Mouse (Mus musculus) heart, embryonic 15.5 days (tissue): ENCODE results near the gene Zswim1. TPM values are rescaled to one million over a fixed set of nuclear protein-coding genes. Genes with fewer than 3 reads are reported as not detected.
"Not testable (repeated sequence)": the region's sequence is repeated elsewhere in the genome, so short reads cannot be mapped to it uniquely, and the experiment has no call there.

Source experiments
- ATAC-seq: fragments of 200-750 bp; cut with Nextera tagmentation; replicated peaks from 2 replicates; pipeline ENCODE4 v1.8.0; 2017; ENCODE audit warnings: low read depth, moderate TSS enrichment; ENCODE audit not compliant: insufficient number of reproducible peaks, insufficient read depth, low FRiP score
- H3K27ac ChIP-seq: fragments of 300-500 bp; sonication (generic); 2 replicates; pipeline ENCODE4 v1.5.1; 2015; ENCODE audit warnings: mild to moderate bottlenecking, inconsistent platforms
- H3K27me3 ChIP-seq: fragments of 300-500 bp; sonication (generic); 2 replicates; pipeline ENCODE4 v1.6.1; 2015; ENCODE audit warnings: inconsistent platforms
- H3K36me3 ChIP-seq: fragments of 300-500 bp; sonication (generic); 2 replicates; pipeline ENCODE4 v1.6.1; 2015; ENCODE audit warnings: mild to moderate bottlenecking, inconsistent platforms
- H3K4me1 ChIP-seq: fragments of 300-500 bp; sonication (generic); replicated peaks from 2 replicates; pipeline ENCODE4 v1.6.1; 2015; ENCODE audit warnings: inconsistent platforms
- H3K4me2 ChIP-seq: fragments of 300-500 bp; sonication (generic); 2 replicates; pipeline ENCODE4 v1.6.1; 2015; ENCODE audit warnings: inconsistent platforms, mild to moderate bottlenecking, moderate library complexity
- H3K4me3 ChIP-seq: fragments of 300-500 bp; sonication (generic); 2 replicates; pipeline ENCODE4 v1.5.1; 2015; ENCODE audit warnings: mild to moderate bottlenecking, inconsistent platforms
- H3K9ac ChIP-seq: fragments of 300-500 bp; sonication (generic); 2 replicates; pipeline ENCODE4 v1.6.1; 2015; ENCODE audit warnings: mild to moderate bottlenecking, inconsistent platforms
- H3K9me3 ChIP-seq: fragments of 300-500 bp; sonication (generic); replicated peaks from 2 replicates; pipeline ENCODE4 v1.6.1; 2016; ENCODE audit warnings: inconsistent platforms
- WGBS: fragments of 180-500 bp; shearing (Covaris S2); methylation state at CpG from one replicate; pipeline ENCODE4 v1.1.7; 2015; ENCODE audit warnings: mixed read lengths; 5-methylcytosine and 5-hydroxymethylcytosine counted together
- polyA plus RNA-seq: library from polyadenylated mRNA; unstranded; fragments of >200 nt; fragmentation: Nextera tagmentation; extraction: Ambion mirVana; gene quantifications from 2 replicates; pipeline ENCODE4 v1.2.1, GENCODE M21; 2015

The Zswim1 gene
- polyA plus RNA-seq, 1 experiment from 2014 or later = 8.1 TPM

DNA sequence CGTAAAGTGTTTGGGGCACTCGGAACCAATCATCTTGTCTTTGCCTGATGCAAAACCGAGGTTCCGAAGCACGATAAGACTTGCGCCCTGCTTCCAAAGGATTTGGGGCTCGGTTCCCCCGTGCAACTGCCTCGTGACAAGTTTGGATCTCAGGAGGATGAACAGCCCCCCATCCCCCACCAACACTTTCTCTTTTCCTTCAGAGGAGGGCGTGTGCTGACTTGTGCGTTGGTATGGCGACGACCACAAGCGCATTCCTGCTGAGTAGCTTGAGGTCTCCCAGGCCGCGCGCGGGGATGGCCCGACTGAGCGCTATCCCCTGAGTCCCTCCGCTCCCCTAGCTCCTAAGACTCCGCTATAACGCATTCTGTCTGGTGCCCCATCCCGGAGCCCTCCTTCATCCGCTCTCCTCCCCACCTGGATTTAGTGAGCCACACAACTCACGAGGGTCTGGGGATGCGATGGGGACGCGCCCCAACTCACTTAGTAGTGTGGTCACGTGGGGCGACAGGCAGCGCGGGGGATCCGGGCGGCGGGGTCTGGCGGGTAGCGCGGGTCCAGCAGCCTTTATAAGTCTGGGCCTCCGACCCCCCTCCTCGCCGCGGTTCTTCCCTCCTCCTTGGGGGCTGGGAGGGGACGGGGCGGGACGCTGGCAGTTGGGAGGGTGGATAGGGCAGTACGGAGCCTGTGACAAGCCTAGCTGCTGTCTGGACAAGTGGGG, 34.8 kb downstream of the Zswim1 start, which contains the start of gene Pltp:
Gene Pltp, minus strand, starts transcription at position 611 of the 721 bp plus-strand sequence.
- Histone ChIP-seq H3K9me3 (no peaks in the 10 kb centered on the region), H3K4me2 (peak within 1 kb of the TSS; percentile 96), H3K9ac (peak within 1 kb of the TSS; percentile 46), H3K4me1 (peaks cover 40% of the 10 kb centered on the region), H3K27ac (peak within 1 kb of the TSS; percentile 10; the same call in 1 of the 2 replicates), H3K36me3 (no peaks in the 10 kb centered on the region), H3K4me3 (peak within 1 kb of the TSS; percentile 58), H3K27me3 (peaks cover 59% of the 10 kb centered on the region)
- ATAC-seq = peak; percentile 37; the same call in 1 of the 2 replicates
- under 1% methylated on average over 47 of the region's 47 CpGs for WGBS

DNA sequence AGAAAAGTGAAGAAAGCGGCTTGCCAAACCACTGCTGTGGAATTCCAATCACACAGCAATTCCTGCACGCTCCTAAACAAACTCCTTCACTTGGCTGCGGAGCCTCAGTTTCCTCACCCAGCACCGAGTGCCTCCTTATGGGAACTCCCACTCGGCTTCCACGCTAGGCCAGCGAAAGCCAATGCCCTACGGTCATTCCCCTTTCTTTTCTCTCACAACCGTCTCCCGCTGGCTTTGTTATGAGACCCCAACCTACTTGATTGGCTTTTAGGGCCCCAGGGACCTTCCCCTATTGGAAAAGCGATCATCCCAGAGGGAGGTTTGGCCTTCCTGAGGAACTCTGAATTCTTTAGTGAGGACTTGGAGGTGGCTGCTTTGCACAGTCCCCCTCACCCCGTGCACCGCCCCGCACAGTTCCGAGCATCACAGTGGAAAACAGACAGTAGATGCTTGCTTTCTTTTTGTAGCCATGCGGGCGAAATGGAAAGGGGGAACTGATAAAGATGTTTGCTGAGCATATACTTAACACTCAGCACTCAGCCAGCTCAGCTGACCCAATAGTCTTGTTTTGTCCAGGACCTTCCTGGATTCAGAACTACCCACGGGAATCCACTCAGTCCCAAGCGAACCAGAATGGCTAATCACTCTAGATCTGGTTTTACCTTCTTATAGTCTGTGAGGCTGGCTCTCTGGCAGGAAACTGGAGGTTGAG, 35.5 kb downstream of the Zswim1 start:
- H3K9ac ChIP-seq = peak overlapping the region; percentile 46; the same call in 1 of the 2 replicates
- H3K4me1 ChIP-seq = peaks cover 44% of the 10 kb centered on the region
- peaks cover 54% of the 10 kb centered on the region for H3K27me3 ChIP-seq
- peak overlapping the region; percentile 10; the same call in 1 of the 2 replicates for H3K27ac ChIP-seq
- WGBS = 12% methylated on average over 19 of the region's 19 CpGs
- no peak for ATAC-seq
- peak overlapping the region; percentile 96 for H3K4me2 ChIP-seq
- no peaks in the 10 kb centered on the region for H3K9me3 ChIP-seq
- peak overlapping the region; percentile 58 for H3K4me3 ChIP-seq
- H3K36me3 ChIP-seq = no peaks in the 10 kb centered on the region

DNA sequence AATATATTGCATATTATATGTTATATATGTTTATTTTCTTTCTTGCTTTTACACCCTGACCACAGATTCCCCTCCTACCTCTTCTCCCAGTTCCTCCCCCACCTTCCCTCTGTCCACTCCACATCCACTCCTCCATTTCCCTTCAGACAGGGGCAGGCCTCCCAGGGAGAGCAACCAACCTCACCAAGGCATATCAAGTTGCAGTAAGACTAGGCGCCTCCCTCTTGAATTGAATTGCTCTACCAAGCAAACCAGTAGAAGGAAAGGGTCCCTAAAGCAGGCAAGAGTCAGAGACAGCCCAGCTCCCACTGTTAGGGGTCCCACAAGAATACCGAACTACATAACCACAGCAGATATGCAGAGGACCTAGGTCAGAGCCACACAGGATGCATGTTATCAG, 36.7 kb downstream of the Zswim1 start:
- peaks cover 48% of the 10 kb centered on the region for H3K27me3 ChIP-seq
- H3K4me2 ChIP-seq = no peak overlapping the region
- H3K9ac ChIP-seq = no peak overlapping the region
- ATAC-seq = no peak
- peaks cover 44% of the 10 kb centered on the region for H3K4me1 ChIP-seq
- 44% methylated on average over 2 of the region's 2 CpGs for WGBS
- H3K36me3 ChIP-seq = no peaks in the 10 kb centered on the region
- H3K9me3 ChIP-seq = no peaks in the 10 kb centered on the region
- H3K27ac ChIP-seq = no peak overlapping the region
- H3K4me3 ChIP-seq = no peak overlapping the region

DNA sequence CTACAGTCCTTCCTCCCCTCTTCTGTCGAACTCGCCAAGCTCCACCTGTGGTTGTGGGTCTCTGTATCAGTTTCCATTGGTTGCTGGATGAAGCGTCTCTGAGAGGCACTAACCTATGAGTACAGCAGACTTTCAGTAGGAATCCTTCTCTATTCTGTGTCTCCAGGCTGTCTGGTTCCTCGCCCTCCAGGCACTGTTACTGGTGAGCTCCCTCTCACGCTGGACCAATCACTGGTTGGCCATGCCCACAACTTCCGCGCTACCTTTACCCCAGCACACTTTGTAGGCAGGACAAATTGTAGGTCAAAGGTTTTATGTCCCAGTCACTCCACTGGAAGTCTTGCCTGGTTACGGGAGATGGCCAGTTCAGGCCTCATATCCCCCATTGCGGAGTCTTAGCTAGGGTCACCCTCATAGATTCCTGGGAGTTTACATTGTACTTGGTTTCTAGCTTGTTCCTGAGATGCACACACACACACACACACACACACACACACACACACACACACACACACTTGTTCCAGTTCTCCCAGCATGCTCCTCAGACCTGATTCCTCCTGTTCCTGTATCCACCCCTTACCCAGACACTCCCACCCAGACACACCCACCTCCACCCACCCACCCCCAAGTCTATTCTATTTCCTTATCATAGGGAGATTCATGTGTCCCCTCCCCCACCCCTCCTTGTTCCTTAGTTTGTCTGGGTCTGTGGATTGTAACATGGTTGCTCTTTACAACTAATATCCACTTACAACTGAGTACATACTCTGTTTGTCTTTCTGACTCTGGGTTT, 37.4 kb downstream of the Zswim1 start:
- Histone ChIP-seq H3K4me1 (peaks cover 47% of the 10 kb centered on the region), H3K27me3 (peaks cover 41% of the 10 kb centered on the region), H3K9ac (no peak overlapping the region), H3K27ac (no peak overlapping the region), H3K9me3 (no peaks in the 10 kb centered on the region), H3K4me2 (no peak overlapping the region), H3K36me3 (no peaks in the 10 kb centered on the region), H3K4me3 (no peak overlapping the region)
- no peak for ATAC-seq
- WGBS = 59% methylated on average over 9 of the region's 9 CpGs

DNA sequence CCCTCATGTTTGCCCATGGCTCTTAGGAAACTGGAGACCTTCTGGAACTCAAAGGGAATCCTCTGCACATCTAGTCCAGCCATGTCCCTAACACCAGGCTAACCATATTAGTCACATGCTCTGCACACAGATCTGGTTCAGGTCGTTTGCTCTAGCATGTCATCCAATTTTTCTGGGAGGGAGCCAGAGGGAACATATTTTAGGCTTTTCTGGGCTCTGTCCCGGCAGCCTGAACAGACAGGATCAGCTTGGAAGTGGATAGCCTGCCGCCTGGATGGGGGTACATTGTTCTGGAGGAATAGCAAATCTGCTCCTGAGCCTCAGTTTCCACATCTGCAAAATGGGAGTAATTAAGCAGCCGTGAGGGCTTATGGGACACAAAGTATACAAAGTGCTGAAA, 38.6 kb downstream of the Zswim1 start:
- no peak overlapping the region for H3K4me3 ChIP-seq
- no peak overlapping the region for H3K9ac ChIP-seq
- ATAC-seq = no peak
- peaks cover 30% of the 10 kb centered on the region for H3K27me3 ChIP-seq
- H3K27ac ChIP-seq = peak overlapping the region; percentile 68; the same call in 1 of the 2 replicates
- peaks cover 46% of the 10 kb centered on the region for H3K4me1 ChIP-seq
- no peaks in the 10 kb centered on the region for H3K9me3 ChIP-seq
- no peaks in the 10 kb centered on the region for H3K36me3 ChIP-seq
- WGBS = 60% methylated on average over 4 of the region's 4 CpGs
- H3K4me2 ChIP-seq = no peak overlapping the region

DNA sequence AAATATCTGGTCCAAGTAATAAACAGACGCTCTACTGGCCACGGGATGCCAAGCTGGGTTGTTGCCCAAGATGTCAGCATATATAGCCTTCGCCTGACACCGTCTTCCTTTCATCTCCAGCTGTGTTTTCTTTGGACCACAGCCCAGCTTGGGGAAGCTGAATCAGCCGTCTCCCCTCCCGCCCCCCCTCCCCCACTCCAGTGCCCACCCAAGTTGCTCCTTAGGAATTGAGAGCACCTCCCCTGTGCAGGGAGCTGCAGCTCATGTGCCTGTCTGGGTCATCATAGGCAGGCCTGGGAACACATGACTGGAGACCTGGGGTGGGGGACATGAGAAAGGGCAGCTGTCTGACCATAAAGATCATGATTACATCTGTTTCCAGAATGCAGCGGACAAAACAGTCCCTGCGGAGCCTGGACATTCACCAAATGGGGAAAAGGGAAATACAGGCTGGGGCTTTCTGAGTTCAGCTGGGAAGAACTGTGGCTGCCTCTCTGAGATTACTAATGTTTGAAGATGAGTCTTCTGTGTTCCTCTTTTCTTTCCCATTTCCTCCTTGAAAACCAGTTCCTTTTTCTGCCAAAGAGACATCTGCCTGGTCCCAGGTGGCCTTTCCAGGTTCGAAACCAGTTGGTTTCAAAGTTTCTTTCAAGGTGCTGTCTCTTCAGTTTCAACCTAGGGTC, 39.8 kb downstream of the Zswim1 start:
- Histone ChIP-seq H3K27me3 (peaks cover 18% of the 10 kb centered on the region), H3K4me2 (peak overlapping the region; percentile 18; the same call in 1 of the 2 replicates), H3K36me3 (no peaks in the 10 kb centered on the region), H3K9me3 (no peaks in the 10 kb centered on the region), H3K4me3 (no peak overlapping the region), H3K9ac (no peak overlapping the region), H3K27ac (peak overlapping the region; percentile 68), H3K4me1 (peaks cover 44% of the 10 kb centered on the region)
- peak; percentile 53; the same call in 1 of the 2 replicates for ATAC-seq
- WGBS = 31% methylated on average over 9 of the region's 9 CpGs

DNA sequence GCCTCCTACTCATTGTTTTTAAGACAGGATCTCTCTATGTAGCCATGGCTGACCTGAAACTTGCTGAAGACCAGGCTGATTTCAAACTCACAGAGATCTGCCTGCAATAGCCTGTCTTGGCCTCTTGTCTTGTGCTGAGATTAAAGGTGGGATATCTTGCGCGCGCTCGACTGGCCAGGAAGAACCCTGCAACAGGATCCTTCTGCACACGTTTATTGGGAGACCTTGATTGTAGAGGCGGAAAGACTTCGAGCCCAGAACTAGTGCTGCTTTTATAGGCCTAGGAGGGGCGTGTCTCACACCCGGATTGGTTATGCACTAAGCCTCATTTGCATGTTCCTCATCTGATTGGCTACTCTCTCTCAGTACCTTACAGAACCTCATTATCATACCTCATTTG, 40.9 kb downstream of the Zswim1 start:
- H3K4me3 ChIP-seq, H3K9ac ChIP-seq, ATAC-seq, H3K36me3 ChIP-seq, H3K27me3 ChIP-seq, H3K4me2 ChIP-seq, H3K27ac ChIP-seq, H3K9me3 ChIP-seq: not testable (repeated sequence)
- peaks cover 36% of the 10 kb centered on the region for H3K4me1 ChIP-seq
- 91% methylated on average over 7 of the region's 9 CpGs for WGBS

DNA sequence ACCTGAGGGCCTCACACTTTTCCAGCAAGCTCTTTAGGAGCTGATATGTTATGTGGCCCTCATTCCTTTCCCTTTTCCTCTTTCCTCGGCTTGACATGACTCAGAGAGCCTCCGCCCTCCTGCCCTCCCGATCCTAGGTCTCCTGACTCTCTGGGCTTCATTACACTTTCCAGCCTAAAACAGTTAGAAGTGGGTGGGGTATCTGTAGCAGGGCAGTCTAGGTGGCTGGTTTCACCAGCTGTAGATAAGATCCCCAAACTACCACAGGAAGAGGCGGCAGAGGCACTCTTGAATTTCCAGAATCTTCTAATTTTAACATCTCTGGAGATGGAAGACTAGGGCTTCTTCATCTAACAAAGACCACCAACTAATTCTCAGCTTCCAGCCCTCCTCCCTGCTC, 42.1 kb downstream of the Zswim1 start:
- 56% methylated on average over 4 of the region's 4 CpGs for WGBS
- no peak for ATAC-seq
- Histone ChIP-seq H3K36me3 (no peaks in the 10 kb centered on the region), H3K4me2 (no peak overlapping the region), H3K9me3 (no peaks in the 10 kb centered on the region), H3K27ac (no peak overlapping the region), H3K9ac (no peak overlapping the region), H3K4me1 (peaks cover 34% of the 10 kb centered on the region), H3K4me3 (no peak overlapping the region), H3K27me3 (no peaks in the 10 kb centered on the region)

DNA sequence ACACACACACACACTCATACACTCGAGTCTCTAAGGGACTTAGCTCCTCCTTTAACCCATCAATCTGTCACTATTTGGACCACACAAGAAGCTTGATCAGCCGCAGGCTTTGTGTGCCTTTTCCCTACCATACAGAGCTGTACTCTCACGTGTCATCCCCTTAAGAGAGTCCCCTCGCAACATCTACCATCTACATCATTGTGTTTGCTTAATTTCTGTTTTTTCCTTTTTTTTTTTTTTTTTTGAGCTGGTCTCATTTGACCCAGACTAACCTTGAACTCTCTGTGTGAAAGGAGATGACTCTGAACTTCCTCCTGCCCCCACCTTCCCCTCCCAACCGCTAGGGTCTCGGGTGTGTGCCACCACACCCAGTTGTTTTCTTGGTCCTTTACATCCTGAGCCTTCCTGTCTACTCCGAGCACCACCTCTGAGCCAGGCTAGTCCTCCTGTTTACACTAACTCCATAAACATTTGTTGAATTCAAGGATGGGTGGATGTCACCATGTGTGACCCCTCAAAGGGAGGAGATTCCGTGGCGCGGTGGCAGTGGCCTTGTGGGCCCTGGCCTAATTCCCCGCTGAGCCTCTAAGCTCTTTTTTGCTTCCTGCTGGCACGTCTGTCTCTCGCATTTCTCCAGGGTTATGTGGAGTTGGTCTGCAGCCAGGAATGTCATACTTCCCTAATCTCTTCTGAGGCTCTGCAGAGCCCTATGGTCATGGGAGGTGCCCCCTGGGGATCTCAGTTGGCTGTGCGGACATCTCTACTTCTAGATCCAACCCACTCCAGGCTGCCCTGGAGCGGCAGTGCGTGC, 44.5 kb downstream of the Zswim1 start:
- Histone ChIP-seq H3K27me3 (no peaks in the 10 kb centered on the region), H3K9me3 (no peaks in the 10 kb centered on the region), H3K4me3 (no peak overlapping the region), H3K27ac (peak overlapping the region; percentile 95), H3K4me1 (peaks cover 22% of the 10 kb centered on the region), H3K4me2 (peak overlapping the region; percentile 14), H3K36me3 (no peaks in the 10 kb centered on the region), H3K9ac (0 out of 2 replicates have a peak overlapping the region, but pooled peaks have one; percentile 25)
- ATAC-seq = peak; percentile 94
- 16% methylated on average over 16 of the region's 16 CpGs for WGBS

DNA sequence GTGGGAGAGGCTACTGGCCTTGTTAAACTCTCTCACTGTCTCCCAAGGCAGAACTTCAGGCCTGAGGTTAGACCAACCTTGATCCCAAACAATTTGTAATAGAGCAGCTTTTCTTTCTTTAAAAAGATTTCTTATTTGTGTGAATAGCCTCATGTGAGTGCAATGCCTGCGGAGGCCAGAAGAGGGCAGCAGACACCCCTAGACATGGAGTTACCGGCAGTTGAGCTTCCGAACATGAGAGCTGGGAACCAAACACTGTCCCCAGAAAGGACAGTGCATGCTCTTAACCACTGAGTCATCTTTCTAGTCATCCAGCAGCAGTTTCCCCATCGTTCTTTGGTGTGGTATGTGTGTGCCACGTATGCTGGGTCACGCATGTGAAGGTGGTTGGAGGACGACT, 45.1 kb downstream of the Zswim1 start:
- Histone ChIP-seq H3K4me3 (no peak overlapping the region), H3K27ac (peak overlapping the region; percentile 95), H3K9ac (no peak overlapping the region), H3K9me3 (no peaks in the 10 kb centered on the region), H3K4me2 (no peak overlapping the region), H3K27me3 (no peaks in the 10 kb centered on the region), H3K4me1 (peaks cover 16% of the 10 kb centered on the region), H3K36me3 (no peaks in the 10 kb centered on the region)
- 89% methylated on average over 7 of the region's 7 CpGs for WGBS
- no peak for ATAC-seq
